Mouse (Mus musculus) forebrain, embryonic 10.5 days (tissue): ENCODE measurements around the gene Myocd. TPM values are rescaled to one million over a fixed set of nuclear protein-coding genes. Genes with fewer than 3 reads are reported as not detected.

Experiments used
- DNase-seq: peaks from one replicate; pipeline ENCODE4 v3.0.0-alpha.2; 2017; ENCODE audit warnings: low spot score; ENCODE audit errors: extremely low spot score
- H3K27ac ChIP-seq: fragments of 300-500 bp; sonication (generic); 2 replicates; pipeline ENCODE4 v1.5.1; 2016; ENCODE audit warnings: mild to moderate bottlenecking
- H3K27me3 ChIP-seq: fragments of 300-500 bp; sonication (generic); 2 replicates; pipeline ENCODE4 v1.6.1; 2016; ENCODE audit warnings: mild to moderate bottlenecking; ENCODE audit not compliant: poor library complexity, severe bottlenecking
- H3K36me3 ChIP-seq: fragments of 300-500 bp; sonication (generic); replicated peaks from 2 replicates; pipeline ENCODE4 v1.6.1; 2016; ENCODE audit warnings: mild to moderate bottlenecking, moderate library complexity
- H3K4me1 ChIP-seq: fragments of 300-500 bp; sonication (generic); 2 replicates; pipeline ENCODE4 v1.6.1; 2016
- H3K4me3 ChIP-seq: fragments of 300-500 bp; sonication (generic); 2 replicates; pipeline ENCODE4 v1.5.1; 2016; ENCODE audit warnings: mild to moderate bottlenecking, moderate library complexity
- H3K9me3 ChIP-seq: fragments of 300-500 bp; sonication (generic); 2 replicates; pipeline ENCODE4 v1.6.1; 2016; ENCODE audit warnings: mild to moderate bottlenecking, moderate library complexity
- WGBS: fragments of 180-500 bp; shearing (Covaris S2); methylation state at CpG from one replicate; pipeline ENCODE4 v1.1.7; 2016; 5-methylcytosine and 5-hydroxymethylcytosine counted together
- polyA plus RNA-seq: library from polyadenylated mRNA; unstranded; fragments of >200 nt; fragmentation: Nextera tagmentation; extraction: Ambion mirVana; gene quantifications from 2 replicates; pipeline ENCODE4 v1.2.1, GENCODE M21; 2016

Myocd gene
- polyA plus RNA-seq, 1 experiment from 2014 or later: 0.36 TPM

DNA sequence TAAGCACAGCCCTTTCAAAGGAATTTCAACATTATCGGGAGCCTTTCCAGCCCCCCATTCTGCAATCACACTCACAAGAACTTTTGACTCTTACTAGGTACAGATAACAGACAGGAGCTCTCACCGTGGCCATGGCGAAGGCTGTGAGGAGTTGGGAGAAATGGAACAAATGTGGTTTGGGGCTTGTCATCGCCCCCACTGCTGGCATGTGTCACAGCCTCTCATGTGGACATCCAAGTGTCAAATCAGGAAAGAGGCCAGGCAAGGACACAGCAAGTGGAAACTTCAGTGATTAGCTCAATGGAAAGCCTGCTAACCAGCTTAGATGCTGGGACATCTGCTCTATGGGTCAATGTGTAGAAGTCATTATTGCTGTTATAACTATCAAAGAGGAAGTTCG lies 64.5 kb downstream of the Myocd start:
- 89% methylated on average over 5 of the region's 5 CpGs for WGBS

DNA sequence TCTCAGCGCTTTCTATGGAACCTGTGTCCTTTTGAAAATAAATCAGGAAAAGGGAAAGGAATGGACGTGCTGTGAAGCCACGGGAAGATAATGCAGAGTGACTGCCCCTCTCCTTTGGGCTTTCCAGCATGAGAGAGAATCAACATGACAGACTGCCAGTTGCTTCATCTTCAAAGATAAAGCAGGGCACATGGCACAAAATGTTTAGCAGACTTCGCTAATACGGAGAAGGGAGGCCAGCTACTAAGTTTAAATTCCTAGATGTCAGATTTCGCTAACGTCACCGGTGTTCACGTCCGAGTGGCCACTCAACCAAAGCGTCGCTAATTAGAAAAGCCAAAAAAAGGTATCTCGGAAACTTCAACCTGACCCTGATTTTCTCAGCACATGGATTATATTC lies 65.1 kb downstream of the Myocd start:
- Histone ChIP-seq H3K27me3 (no peaks in the 10 kb centered on the region), H3K4me3 (no peak overlapping the region), H3K4me1 (peaks cover 14% of the 10 kb centered on the region), H3K36me3 (no peaks in the 10 kb centered on the region), H3K9me3 (no peaks in the 10 kb centered on the region), H3K27ac (no peak overlapping the region)
- 81% methylated on average over 13 of the region's 13 CpGs for WGBS
- no peak for DNase-seq

More for the DNA sequence above, 64.5 kb downstream of the Myocd start:
- Histone ChIP-seq H3K36me3 (no peaks in the 10 kb centered on the region), H3K27ac (no peak overlapping the region), H3K27me3 (no peaks in the 10 kb centered on the region), H3K4me3 (no peak overlapping the region), H3K9me3 (no peaks in the 10 kb centered on the region), H3K4me1 (peaks cover 15% of the 10 kb centered on the region)
- no peak for DNase-seq

DNA sequence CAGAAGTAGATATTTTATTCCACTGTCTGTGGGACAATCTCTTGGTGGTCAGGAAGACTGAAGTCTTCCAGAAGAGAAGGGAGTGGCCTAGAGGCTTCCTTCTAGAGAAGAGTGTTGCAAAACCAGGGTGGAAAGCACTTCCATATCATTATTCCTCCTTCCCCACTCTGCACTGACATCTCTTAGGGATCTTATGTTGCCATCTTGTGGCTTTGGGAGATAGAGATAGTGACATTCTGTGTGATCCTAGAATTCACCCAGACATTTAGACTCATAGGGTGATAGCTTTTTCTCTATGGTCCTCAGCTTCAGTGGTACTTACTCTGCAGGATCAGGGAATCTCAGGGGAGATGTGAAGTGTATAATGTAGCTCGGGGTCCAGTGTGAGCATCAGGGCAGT lies 66.8 kb downstream of the Myocd start:
- Histone ChIP-seq H3K27me3 (no peaks in the 10 kb centered on the region), H3K9me3 (no peaks in the 10 kb centered on the region), H3K4me1 (peaks cover 10% of the 10 kb centered on the region; the same call in 1 of the 2 replicates), H3K36me3 (no peaks in the 10 kb centered on the region), H3K27ac (no peak overlapping the region), H3K4me3 (no peak overlapping the region)
- no peak for DNase-seq
- WGBS: 90% methylated on average over 1 of the region's 1 CpGs

DNA sequence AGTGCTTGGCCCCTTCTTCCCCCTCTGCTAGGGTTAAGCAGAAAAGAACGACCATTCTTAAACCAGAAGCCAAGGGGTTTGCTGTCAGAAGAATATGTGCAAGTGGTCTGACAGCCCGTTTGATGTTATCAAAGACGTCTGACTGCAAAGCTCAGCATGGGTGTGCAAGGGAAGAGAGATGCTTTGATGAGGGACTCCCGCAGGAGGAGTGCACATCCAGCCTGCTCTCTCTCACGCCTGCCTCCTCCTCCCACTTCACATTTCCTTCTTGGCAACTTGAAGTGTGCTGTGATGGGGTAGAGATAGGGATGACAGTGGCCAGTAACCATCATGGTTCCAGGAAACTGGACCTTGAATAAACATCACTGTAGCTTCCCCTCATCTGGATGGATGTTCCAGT lies 67.6 kb downstream of the Myocd start:
- Histone ChIP-seq H3K4me3 (no peak overlapping the region), H3K4me1 (peaks cover 10% of the 10 kb centered on the region; the same call in 1 of the 2 replicates), H3K27ac (no peak overlapping the region), H3K36me3 (no peaks in the 10 kb centered on the region), H3K9me3 (no peaks in the 10 kb centered on the region), H3K27me3 (no peaks in the 10 kb centered on the region)
- no peak for DNase-seq
- 61% methylated on average over 5 of the region's 5 CpGs for WGBS

DNA sequence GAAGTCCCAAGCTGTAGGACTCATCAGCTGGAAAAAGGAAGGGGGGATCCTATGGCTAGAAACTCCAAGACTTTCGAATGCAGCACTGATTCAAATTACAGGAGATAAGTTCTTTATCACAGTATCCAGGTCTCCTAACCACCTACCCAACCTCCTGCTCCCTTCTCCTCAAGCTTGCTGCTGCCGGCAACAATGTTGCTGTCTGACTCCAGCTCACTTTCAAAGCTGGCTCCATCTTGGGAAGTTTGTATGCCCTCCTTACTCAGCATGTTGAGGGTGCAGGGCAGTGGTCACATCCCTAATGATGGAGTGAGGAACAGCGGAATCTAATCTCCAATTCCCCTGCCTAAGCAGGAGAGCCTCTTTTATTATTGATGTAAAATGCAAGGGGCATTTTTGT lies 71.8 kb downstream of the Myocd start:
- no peaks in the 10 kb centered on the region for H3K36me3 ChIP-seq

DNA sequence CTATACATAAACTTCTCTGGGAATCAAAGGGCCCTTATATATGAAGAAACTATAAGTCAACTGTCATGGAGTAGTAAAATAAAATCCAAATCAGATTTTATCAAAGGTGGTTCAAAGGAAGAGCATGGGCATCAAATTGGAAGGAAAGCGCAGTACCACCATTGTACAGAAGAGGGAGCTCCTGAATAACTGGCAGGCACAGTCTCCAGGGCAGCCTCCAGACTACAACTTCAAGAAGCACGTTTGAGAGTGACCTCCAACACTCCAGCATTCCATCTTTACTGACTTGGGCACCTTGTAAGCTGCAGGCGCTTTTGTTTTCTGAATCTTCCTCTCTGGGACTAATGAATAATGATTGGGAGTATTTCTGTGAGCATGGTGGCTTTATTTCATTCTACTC lies 72.5 kb downstream of the Myocd start:
- Histone ChIP-seq H3K27me3 (no peaks in the 10 kb centered on the region), H3K27ac (no peak overlapping the region), H3K4me3 (no peak overlapping the region), H3K9me3 (no peaks in the 10 kb centered on the region), H3K36me3 (no peaks in the 10 kb centered on the region), H3K4me1 (peaks cover 4% of the 10 kb centered on the region; the same call in 1 of the 2 replicates)
- 4% methylated on average over 3 of the region's 3 CpGs for WGBS
- DNase-seq: peak; percentile 52

More for the DNA sequence above, 71.8 kb downstream of the Myocd start:
- WGBS: 82% methylated on average over 3 of the region's 3 CpGs
- Histone ChIP-seq H3K4me1 (peaks cover 4% of the 10 kb centered on the region; the same call in 1 of the 2 replicates), H3K9me3 (no peaks in the 10 kb centered on the region), H3K27me3 (no peaks in the 10 kb centered on the region), H3K27ac (no peak overlapping the region), H3K4me3 (no peak overlapping the region)
- no peak for DNase-seq

DNA sequence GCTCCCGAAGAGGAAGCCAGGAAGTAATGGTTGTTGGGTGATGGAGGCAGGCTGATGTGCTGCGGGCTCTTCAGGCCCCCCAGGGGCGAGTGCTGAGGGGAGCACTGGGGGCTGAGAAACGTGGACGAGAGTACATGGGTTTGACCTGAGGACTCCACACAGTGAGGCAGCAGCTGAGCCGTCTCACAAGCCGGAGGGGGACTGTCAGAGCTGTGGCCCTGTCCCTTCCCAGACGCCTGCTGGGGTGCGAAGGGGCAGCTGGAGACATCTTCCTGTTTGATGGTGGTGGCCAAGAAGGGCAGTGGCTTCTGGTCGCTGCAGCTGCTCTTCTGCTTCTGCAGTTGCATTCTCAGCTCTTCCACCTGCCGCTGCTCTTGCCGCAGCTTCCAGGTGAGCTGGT lies 82.8 kb downstream of the Myocd start:
- no peak for DNase-seq
- Histone ChIP-seq H3K27ac (no peak overlapping the region), H3K36me3 (no peaks in the 10 kb centered on the region), H3K4me3 (no peak overlapping the region), H3K9me3 (no peaks in the 10 kb centered on the region), H3K27me3 (no peaks in the 10 kb centered on the region), H3K4me1 (no peaks in the 10 kb centered on the region)
- WGBS: 86% methylated on average over 12 of the region's 12 CpGs

DNA sequence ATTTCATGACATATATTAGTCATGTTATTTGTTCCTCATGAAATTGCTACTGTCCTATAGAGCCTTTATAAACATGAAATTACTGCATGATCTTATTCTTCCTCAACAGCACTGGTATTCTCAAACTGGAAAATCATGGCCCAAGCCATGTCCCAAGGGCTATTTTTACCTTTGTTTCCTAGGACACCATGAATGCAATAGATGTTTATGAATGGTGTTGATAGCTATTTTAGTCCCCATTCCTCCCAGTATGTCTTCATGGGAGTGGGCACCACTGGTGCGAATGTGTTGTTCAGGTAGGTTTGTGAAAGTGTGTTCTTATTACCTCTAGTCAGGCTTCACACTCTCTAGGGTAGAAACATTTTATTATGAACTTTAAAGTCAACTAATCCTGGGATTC lies 84.7 kb downstream of the Myocd start:
- no peaks in the 10 kb centered on the region for H3K9me3 ChIP-seq
- no peak for DNase-seq
- whole genome bisulfite sequencing: 91% methylated on average over 1 of the region's 1 CpGs
- no peaks in the 10 kb centered on the region for H3K27me3 ChIP-seq
- no peak overlapping the region for H3K4me3 ChIP-seq
- H3K4me1 ChIP-seq: no peaks in the 10 kb centered on the region
- H3K27ac ChIP-seq: no peak overlapping the region
- no peaks in the 10 kb centered on the region for H3K36me3 ChIP-seq

DNA sequence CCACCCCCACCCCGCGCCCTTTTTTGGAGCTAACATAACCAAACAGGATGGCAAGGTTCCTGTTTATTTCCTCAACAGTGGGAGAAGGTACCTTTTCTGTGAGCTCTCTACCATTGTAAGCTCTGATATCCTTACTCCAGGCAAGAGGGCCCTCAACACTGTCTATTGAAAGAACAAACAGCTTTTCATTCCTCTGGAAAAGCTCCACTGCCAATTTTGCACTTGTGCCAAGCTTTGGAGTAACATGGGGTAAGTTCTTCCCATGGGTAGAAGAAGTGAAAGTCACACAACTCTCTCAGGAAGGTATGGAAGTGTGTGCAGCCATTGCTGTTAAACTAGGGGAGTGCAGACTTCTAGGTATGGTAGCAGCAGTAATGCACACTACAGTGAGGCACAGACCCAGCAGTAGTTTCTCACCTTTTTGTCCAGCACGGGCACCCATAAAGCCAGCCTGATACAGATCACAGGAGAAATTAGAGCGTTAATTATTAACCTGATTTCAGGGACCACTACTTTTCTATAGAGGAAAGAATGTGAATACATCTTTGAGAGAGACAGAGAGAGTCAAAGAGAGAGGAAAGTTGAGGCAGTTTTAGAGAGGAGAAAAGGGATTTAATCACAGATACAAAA lies 99.6 kb downstream of the Myocd start:
- H3K9me3 ChIP-seq: no peaks in the 10 kb centered on the region
- H3K4me1 ChIP-seq: no peaks in the 10 kb centered on the region
- no peak overlapping the region for H3K27ac ChIP-seq
- 85% methylated on average over 4 of the region's 4 CpGs for WGBS
- no peak overlapping the region for H3K4me3 ChIP-seq
- no peaks in the 10 kb centered on the region for H3K36me3 ChIP-seq
- DNase-seq: no peak
- no peaks in the 10 kb centered on the region for H3K27me3 ChIP-seq

DNA sequence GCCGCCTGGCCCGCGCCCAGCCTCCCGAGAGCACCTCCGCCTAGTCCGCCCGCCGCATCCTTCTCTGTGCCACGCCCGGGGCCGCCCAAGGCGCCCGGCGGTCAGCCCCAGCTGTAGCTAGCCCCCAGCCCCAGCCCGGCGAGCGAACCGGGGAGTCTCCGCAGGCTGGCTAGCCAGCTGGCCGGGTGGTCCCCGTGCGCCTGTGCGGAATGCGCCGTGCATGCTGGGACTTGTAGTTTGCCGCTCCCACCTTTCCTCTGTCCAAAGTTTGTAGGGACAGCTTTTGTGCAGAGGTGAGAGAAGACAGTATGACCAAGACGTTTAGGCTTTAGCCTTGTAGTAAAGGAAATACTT lies 107.0 kb downstream of the Myocd start, which contains the start of gene Arhgap44:
Gene Arhgap44 (minus strand): TSS at position 195 of the 354 bp plus-strand sequence.
- H3K27me3 ChIP-seq: peaks cover 13% of the 10 kb centered on the region
- peak within 1 kb of the TSS; percentile 88 for H3K27ac ChIP-seq
- peaks cover 4% of the 10 kb centered on the region; the same call in 1 of the 2 replicates for H3K9me3 ChIP-seq
- peak; percentile 66 for DNase-seq
- H3K4me3 ChIP-seq: peak within 1 kb of the TSS; percentile 88
- no peaks in the 10 kb centered on the region for H3K36me3 ChIP-seq
- peaks cover 10% of the 10 kb centered on the region for H3K4me1 ChIP-seq
- under 1% methylated on average over 27 of the region's 27 CpGs for WGBS

DNA sequence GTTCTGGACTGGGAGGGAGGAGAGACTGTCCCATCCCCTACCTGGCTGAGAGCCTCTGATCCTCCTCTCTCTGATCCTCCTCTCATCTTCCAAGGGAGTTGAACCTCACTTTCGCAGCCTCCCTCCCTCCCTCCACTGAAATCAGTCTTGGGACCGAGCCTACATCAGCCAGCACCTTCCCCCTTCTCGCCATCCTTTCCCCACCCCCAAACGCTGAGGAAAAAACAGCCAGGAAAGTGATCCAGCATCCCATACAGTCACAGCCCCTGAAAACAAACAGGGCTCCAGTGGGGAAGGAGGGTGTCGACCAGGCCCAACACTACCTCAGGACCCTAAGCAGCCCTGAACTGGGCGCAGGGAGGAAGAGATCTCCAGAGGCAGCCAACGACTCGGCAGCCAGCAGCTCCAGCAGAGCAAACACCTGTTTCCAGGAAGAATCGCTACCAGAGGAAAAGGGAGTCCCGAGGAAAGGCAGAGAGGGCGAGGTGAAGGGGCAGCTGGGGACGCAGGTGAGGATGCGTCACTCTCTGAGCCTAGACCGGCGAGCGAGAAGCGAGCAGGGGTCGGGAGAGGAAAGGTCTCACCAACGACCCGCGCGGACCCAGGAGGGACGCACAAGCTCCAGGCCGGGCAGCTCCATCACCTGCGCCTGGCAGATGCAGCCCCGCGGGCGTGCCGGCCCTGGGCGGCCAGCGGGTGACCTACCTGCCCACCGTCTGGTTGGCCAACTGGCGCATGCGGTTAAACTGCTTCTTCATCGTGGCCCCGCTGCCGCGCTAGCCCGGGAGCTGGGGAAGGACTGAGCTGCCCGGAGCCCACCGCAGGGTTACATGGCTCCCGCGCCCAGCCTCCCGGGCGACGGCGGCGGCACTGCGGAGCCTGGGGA lies 107.7 kb downstream of the Myocd start:
- Histone ChIP-seq H3K27me3 (peaks cover 13% of the 10 kb centered on the region), H3K36me3 (no peaks in the 10 kb centered on the region), H3K4me1 (peaks cover 15% of the 10 kb centered on the region), H3K27ac (peak overlapping the region; percentile 88), H3K9me3 (peaks cover 4% of the 10 kb centered on the region; the same call in 1 of the 2 replicates), H3K4me3 (peak overlapping the region; percentile 88)
- WGBS: under 1% methylated on average over 49 of the region's 49 CpGs
- DNase-seq: peak; percentile 15

DNA sequence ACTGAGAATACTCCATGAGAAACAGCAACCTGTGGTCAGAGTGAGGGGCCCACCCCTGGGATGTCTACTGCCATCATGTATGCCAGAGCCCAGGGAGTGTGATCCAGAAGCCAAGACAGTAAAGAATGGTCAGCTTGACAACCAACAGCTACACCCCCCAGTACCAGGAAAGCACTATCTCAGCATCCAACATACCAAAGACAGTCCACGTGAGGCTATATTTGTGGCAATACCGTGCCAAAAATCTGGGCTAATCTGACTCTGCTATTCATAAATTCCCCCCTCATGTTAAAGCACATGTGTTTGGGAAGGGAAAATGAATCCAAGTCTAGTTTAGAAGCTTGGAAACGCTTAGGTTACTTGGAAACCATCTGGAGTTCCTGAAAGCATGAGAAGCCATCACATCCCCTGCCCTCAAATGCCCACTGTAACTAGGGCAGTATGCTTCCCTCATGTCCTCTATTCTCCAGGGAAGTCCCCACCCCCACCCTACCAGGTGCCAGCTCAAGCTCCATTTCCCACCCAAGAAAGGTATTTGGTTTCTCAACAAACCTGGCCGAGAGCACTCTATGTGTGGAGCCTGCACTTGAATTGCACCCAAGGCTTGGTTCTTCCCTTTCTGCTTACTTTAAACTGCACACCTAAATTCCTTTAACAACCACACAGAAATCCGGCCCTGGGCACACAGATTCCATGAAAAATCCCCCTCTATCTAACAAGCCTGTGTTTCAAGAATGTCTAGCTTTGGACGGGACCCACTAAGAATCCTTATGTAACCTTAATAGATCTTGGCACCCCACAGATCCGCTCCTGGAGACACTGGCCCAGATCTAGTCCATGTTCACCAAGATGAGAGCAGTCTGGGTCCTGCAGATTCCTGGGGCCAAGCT lies 108.6 kb downstream of the Myocd start:
- no peak for DNase-seq
- Histone ChIP-seq H3K36me3 (no peaks in the 10 kb centered on the region), H3K27ac (no peak overlapping the region), H3K4me1 (peaks cover 15% of the 10 kb centered on the region), H3K9me3 (peaks cover 4% of the 10 kb centered on the region; the same call in 1 of the 2 replicates), H3K27me3 (peaks cover 13% of the 10 kb centered on the region), H3K4me3 (peak overlapping the region; percentile 88)
- 57% methylated on average over 7 of the region's 7 CpGs for WGBS
